Mouse (Mus musculus) right cerebral cortex, postnatal 25 days (tissue): ENCODE measurements around the gene Litaf.
"Not testable (repeated sequence)": the region's sequence is repeated elsewhere in the genome, so short reads cannot be mapped to it uniquely, and the experiment has no call there.

Source experiments
- DNase-seq: peaks from one replicate; pipeline ENCODE4 v3.0.0; 2022

The Litaf gene

DNA sequence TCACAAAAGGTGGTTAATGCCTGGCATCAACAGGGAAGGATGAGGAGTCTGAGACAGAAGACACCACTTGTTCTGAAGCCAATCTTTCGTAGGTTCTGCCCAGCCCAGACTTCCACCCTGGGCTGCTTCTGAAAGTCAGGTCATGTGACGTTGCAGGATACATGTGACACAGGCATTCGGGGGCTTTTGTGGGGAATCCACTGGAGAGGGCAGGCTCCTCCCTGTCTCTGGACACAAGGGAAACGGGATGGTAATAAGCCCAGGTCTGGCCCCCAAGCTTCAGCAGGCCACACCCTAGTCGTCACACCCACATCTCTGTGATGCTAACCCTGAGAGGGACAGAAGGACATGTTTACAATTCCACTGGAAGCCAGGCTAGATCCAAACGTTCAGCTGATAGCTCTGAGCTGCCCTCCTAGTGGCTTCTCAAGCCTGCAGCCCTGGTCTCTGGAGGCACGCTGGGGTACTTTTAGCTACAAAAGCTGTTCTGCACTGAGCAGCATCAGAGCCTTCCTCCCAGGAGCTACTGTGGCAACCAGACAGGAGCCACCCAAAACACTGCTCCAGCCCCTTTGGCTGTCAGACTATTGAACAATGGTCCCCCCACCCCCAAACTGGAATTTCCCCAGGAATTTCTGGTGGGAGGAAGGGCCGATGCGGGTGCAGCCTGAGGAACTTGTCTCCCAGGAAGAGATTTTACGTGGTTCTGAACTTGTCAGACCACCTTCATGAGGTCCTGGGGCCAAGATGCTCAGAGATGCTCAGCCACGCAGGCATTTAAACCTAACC lies 48.0 kb downstream of the Litaf start:
- DNase-seq: no peak

GRCm38 (mm10) chr16:11016353-11016752 lies 49.6 kb downstream of the Litaf start:
- no peak for DNase-seq

DNA sequence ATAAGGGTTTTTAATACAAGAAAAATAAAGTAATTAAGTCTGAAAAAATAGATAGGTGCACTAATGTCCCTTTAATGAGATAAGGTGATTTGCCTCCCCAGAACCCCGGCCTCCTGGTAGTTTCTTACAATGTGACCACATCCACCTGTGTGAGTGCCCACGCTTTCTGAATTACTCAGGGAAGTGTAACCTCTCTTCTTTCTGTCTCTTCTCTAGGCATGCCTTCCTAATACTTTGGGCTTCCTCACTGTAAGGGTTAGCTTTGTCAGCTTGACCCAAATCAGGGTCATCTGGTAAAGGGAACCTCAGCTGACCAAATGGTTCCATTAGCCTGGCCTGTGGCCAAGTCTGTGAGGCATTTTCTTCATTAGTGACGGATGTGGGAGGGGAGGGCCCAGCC lies 51.5 kb downstream of the Litaf start:
- no peak for DNase-seq

GRCm38 (mm10) chr16:11013464-11014147 lies 52.4 kb downstream of the Litaf start:
- DNase-seq: not testable (repeated sequence)

DNA sequence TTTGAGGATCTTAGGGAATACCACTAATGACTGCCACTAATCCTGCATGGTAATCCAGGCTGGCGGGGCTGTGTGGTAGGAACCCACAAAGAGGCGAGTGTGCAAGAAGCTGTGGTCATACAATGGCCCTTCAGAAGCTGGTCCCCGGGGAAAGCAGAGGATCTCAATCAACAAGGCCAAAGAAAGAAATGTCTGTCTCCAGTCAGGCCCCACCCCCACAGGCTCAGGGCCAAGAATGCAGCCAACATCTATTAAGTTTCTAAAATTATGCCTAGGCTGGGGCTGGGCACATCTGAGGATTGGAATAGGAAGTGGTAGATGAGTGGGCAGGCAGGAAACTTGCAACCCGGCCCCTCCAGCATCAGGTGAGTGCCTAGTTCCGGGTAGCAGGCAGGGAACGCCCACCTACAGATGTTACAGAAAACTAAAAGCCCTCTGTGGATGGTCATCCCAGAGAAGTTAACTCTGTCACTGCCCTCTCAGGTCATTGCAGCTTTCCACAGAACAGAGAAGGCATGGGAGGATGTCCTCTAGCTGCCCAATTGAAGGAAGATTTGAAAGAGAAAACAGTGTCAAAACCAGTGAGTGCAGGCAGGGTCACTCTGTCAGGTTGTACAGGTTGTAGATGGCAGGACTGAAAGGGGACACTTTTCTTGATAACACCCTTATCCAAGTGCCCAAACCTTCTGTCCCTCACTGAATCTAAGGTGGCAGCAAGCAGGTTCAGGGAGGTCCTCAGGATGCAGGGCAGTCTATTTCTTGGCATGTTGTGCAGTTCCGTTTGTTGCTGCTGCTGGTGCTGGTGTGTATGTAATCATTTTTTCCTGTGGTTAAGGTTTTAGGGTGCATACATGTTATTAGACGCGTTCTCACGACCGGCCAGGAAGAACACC lies 53.1 kb downstream of the Litaf start:
- peak; percentile 50 for DNase-seq

DNA sequence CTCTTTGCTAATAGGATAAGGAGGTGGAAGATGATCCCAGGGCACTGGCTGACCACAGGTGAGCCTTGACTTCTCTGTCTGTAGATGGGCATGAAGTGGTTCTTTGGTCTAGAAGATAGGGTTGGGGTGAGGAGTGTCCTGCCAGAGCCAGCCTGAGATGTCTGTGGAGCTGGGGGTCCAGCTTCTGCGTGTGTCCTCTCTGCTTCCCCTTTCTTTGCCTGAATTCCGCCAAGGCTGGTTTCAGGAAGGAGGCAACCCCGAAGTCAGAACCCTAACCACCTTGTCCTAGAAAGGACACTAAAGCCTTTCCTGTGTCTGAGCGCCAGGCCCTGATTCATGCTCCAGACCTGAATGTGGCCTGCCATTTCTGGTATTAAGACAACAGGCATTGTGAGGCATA lies 54.0 kb downstream of the Litaf start:
- no peak for DNase-seq

GRCm38 (mm10) chr16:11011206-11011605 lies 54.8 kb downstream of the Litaf start:
- no peak for DNase-seq

GRCm38 (mm10) chr16:11010270-11010669 lies 55.7 kb downstream of the Litaf start:
- DNase-seq: no peak

DNA sequence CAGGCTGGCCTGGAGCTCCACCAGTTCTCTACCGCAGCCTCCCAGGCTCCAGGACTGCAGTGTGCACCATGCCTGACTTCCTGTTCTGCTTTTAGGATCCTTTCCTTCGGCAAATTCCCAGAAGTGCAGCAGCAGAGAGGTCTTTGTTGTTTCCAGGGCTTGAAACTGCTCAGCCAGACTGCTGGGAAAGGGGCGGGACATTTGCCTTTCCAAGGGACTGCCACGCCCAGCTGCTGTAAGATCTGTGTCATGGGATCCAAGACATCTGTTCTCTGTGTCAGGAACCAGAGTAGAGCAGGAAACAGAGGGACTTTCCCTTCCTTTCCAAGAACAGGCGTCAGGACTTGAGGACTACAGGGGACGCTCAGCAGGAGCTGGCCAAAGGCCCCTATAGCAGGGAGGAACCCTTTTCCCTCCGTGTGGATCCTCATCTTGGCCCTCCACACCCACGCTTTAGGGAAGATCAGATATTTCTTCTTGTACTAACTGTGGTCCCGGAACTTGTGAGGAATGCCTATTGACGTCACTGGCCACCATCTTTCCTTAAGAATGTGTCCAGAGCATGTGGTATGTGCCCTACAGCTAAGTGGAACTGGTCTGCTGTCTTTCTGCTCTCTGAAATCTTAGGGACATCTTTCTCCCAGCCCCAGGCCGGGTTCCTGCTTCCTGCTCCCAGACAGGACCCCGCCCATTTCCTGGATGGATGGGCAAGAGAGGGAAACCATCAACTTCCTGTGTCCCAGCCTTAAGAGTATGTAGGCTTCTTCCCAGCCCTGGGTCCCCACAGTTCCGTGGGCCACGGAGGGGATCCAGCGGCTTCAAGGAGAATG lies 57.6 kb downstream of the Litaf start:
- DNase-seq: no peak

DNA sequence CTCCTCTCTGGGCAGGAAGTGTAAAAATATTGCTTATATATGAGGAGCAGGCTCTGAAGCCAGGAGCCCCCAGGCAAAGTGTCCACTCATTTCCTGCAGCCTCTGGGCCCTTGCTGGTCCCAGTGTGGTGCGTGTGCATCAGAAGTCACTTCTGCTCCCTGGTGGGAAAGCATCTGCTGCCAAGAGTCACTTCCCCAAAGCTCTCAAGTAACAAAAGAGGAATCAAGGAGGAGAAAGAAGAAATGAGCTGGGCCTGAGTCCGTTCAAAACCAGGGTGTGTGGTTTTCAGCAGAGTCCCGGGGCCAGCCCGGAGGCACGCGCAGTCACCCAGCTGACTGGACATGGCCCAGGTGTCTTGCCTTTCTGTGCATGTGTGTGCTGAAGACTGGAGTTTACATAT lies 59.9 kb downstream of the Litaf start:
- no peak for DNase-seq

- no peak for DNase-seq
Measured at GRCm38 (mm10) chr16:11001703-11002659, 64.0 kb downstream of the Litaf start.

DNA sequence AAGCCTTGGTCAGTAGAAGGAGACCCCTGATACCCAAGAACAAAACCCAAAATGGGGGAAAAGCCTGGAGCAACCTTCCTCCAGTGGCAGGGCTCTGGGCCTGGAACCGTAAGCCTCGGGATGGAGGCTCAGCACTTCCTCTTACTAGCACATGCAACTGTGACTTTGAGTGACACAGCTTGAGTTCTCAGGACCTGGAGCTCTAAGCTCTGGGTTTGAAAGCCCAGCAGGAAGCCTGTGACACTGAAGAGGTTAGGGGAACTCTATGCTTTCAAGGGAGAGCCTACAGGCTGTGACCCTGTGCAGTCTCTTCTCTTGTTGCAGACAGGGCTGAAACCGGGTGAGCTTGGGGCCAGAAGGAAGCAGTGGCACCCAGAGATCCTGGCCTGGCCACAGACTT lies 66.1 kb downstream of the Litaf start:
- DNase-seq: no peak

DNA sequence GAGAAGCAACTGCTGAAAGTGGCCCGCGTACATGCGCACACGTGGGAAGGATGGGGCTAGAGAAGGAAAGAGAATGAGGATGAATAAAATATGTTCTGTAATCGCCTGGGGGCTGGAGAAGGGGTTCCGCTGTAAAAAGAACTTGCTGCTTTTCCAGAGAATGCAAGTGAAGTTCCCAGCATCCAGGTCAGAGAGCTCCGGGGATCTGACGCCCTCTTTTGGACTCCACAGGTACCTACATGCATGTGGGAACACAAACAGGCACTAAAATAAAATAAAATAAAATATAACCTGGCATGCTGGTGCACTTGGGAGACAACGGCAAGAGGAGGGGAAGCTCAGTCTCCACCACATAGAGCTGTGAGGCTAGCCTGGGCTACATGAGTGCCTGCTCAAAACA lies 67.7 kb downstream of the Litaf start:
- DNase-seq: no peak

DNA sequence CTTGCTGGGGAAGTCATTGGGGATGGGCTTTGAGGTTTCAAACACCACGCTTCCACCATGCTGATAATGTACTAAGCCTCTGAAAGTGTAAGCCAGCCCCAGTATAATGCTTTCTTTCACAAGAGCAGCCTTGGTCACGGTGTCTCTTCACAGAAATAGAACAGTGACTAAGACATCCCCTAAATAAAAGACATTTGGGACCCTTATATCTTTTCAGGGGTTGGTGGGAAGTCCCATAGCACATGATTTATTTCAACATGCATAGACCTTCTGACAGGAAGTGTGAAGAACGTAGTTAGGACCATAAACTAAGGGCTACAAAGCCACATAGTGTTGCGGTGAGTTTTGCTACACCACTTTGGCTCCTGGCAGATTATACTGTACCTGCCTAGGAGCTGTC lies 69.4 kb downstream of the Litaf start:
- DNase-seq: no peak

- DNase-seq: peak; percentile 70
Measured at GRCm38 (mm10) chr16:10993032-10993744, 72.8 kb downstream of the Litaf start.

DNA sequence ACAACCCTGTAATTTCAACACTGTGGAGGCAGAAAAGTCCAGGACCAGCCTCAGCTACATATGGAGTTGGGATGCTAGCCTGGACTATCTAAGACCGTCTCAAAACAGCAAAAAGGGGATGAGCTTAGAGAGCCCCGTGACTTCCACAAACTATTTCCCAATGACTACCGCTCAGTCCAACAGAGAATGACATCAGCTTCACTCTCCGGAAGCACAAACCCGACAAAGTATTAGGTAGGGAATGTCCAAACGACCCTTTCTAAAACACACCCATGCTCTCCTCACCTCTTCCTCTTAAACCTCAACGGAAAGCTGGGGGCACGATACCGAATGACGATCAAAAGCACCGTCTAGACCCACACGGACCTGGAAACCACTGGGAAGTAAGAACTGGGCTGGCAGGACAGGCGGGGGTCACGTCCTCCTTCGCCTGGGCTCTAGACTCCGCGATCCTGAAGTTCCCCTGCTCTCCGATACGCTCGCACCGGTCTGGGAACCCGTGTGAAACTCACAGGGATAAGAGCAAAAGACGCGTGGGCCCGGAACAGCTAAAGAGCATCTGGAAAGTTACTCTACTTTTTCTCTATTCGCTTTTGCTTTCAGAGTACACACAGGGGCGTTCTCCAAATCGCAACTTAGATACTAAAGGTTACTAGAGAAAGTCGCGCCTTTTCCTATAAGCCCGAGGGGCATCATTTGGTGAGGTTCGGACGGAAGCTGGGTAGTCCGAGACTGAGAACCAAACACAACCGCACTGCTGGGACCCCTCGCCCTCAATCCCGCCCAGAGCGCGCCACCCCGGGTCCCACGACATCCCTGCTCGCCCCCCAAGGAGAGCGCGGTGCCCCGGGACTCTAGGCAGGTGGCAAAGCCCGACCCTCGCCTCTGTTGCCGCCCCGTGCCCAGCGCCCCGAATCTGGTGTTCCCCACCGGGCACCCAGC lies 73.6 kb downstream of the Litaf start:
- peak; percentile 11 for DNase-seq

GRCm38 (mm10) chr16:10991737-10992089 lies 74.2 kb downstream of the Litaf start:
- DNase-seq: no peak

DNA sequence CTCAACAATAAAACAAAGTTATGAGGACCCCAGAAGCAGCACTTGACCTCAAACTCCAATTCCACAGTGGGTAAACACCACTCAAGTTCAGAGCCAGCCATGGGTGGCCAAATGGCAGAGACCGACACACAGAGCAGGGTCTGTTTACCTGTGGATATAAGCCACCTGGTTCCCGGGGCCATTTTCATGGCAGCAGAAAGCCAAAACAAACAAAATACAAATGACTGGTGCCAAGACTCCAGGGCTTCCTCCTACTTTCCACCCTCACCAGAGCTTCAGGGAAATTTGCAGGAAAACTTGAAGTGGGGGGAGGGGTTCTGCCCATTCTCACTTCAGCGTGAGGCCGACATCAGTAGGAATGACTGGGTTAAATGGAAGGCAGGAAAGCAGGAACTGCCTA lies 75.2 kb downstream of the Litaf start:
- no peak for DNase-seq

- no peak for DNase-seq
Measured at GRCm38 (mm10) chr16:10989896-10990295, 76.1 kb downstream of the Litaf start.

GRCm38 (mm10) chr16:10989361-10989760 lies 76.6 kb downstream of the Litaf start:
- no peak for DNase-seq
